Mouse (Mus musculus) 3T3-L1 (cell line): ENCODE measurements around the gene Ppp2ca.
"Not testable (repeated sequence)": the region's sequence is repeated elsewhere in the genome, so short reads cannot be mapped to it uniquely, and the experiment has no call there.

Source experiments
- DNase-seq: peaks from one replicate; pipeline ENCODE4 v3.0.0-alpha.2; 2015; ENCODE audit warnings: low read depth, low spot score

Gene Ppp2ca

DNA sequence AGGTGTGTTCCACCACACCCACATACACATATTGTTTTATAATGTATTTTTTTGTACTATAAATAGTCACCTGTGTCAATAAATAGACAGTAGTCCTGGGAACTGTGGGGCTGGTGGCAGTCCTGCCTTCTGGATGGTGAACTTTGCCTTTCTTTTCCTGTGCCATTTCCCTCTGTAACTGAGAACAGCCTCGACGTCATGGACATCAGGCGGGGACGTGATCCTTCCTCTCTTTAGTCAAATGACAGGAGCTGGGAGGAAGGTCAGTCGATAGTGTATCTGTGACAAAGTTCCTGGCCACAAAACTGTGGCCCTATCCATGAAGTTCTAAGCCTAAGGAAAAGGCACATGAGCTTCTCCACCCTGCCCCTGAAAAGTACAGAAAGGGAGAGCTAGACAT, 3.9 kb upstream of the Ppp2ca start:
- no peak for DNase-seq

GRCm38 (mm10) chr11:52097016-52097415, 1.5 kb upstream of the Ppp2ca start:
- DNase-seq, result peak; percentile 34

DNA sequence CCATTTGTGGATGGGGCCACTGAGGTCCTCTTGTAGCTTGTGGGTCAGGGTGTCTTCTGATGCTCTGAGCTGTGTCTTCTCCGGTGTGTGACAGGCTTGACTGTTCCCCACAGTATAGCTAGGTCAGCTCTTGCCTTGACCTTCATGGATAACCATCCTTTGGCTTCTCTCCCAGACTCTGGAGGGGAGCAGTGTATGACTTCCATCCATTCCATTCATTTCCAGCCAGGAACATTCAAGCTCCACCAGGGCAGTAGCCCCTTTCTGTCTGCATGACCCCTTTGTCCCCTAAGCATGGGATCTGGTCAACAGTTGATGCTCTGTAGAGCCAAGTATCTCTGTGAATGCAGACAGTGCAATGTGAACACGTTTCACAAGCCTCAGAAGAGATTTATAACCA, 885 bp upstream of the Ppp2ca start:
- DNase-seq, result no peak

- DNase-seq, result peak; percentile 47
These were observed 715 bp downstream of the Ppp2ca start for GRCm38 (mm10) chr11:52099031-52099761.

DNA sequence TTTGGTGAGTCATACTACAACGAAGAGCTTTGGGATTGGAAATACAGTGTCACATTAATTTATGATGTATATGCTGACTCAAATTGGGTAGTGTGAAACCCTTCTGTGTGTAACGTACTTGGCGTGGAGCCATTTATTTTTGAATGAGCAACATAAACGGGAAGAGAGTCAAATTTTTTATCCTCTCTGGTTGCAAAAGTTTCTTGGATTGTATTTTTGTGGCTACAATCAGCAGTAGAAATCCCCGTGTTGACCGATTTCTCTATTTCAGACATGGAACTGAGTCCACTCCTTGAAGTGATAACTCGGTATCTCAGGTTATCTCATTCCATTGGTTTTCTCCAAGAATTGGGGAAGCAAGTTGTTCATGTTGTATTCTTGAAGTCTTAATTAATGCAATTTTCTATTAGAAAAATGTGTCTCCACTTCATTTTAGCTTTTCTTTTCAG, 1.3 kb downstream of the Ppp2ca start:
- DNase-seq, result peak; percentile 76

GRCm38 (mm10) chr11:52102977-52103376, 4.5 kb downstream of the Ppp2ca start:
- DNase-seq, result no peak

- no peak for DNase-seq
These were observed 7.0 kb downstream of the Ppp2ca start for GRCm38 (mm10) chr11:52105503-52105902.

DNA sequence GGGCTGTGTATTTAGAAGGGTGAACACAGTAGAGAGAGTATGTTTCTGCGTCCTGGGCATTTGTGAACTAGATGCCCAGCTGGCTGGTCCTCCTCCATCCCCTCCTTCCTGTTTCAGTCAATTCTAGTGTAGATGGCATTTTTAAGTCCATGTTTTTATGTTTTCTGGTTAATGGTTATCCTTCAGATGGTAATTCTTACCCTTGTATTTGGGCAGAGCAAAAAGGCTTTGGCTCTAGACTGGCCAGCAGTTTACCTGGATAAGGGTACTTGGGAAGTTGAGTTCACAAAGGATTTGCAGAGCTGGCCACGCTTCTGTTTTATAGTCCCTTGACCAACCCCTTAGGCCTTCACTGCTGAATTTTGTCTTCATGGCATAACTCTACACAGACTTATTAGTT, 7.6 kb downstream of the Ppp2ca start:
- no peak for DNase-seq

DNA sequence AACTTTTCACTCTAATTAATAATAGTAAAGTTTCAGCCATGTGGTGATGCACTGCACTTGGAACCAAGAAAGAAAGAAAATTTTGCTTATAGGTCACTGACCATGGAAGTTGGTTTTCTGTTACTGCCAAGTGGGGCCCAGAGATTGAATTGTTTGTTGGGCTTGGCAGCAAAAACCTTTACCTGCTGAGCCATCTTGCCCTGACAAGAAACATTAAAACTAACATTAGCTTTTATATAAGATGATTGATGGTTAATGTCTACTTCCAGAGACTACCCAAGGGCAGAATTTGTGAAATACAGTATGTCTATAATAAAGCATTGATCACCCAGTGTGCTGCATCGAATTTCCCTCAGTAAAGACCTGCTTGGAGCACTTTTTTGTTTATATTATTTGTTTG, 8.0 kb downstream of the Ppp2ca start:
- DNase-seq, result no peak

GRCm38 (mm10) chr11:52108796-52109195, 10.3 kb downstream of the Ppp2ca start:
- DNase-seq, result no peak

GRCm38 (mm10) chr11:52109421-52109820, 10.9 kb downstream of the Ppp2ca start:
- no peak for DNase-seq

DNA sequence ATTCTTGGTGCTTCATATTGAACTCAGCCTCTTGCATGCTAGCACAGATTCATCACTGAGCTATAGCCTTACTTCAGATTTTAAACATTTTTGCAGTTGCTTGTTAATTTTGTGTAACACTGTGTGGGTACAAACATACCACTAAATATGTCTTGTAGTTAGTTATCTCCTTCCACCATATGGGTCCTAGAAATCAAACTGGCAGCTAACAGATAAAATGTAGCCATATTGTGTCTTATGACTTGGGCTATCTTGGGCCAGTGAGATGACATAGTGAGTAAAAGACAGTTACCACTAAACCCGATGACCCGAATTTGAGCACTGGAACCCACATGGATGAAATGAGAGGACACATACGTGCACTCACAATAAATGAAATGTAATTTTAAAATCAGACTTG, 17.0 kb downstream of the Ppp2ca start:
- DNase-seq, result no peak

DNA sequence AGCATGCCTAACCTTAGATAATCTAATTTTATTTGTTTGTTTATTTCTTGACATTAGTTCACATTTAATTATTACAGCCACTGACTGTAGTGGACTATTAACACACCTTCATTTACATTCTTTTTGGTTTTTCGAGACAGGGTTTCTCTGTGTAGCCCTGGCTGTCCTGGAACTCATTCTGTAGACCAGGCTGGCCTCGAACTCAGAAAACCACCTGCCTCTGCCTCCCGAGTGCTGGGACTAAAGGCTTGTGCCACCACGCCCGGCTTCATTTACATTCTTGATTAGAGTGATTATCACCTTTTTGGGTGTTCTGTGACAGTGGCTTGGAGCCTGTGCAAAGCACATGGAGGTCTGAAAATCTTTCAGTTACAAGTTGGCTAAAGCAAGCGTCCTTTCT, 17.6 kb downstream of the Ppp2ca start:
- not testable (repeated sequence) for DNase-seq

DNA sequence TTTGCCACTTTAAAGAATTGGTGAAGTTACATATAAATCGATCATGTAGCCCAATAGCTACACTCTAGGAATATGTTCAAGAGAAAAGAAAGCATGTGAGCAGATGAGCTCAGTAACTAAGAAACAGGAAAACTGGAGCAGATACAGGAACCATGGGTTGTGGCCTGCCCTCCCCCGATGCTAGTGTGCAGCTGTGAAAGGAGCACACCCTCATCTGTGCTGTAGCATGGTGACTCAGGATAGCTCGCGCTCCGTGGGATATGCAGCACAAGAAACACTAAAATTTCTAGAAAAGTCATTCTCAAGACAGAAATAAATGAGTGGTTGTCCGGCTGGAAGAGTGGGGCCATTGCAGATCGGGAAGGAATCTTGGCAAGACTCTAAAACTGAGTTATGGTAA, 18.7 kb downstream of the Ppp2ca start:
- no peak for DNase-seq

- DNase-seq, result not testable (repeated sequence)
These were observed 21.9 kb downstream of the Ppp2ca start for GRCm38 (mm10) chr11:52120415-52120814.

GRCm38 (mm10) chr11:52122045-52122444, 23.6 kb downstream of the Ppp2ca start:
- DNase-seq, result no peak

DNA sequence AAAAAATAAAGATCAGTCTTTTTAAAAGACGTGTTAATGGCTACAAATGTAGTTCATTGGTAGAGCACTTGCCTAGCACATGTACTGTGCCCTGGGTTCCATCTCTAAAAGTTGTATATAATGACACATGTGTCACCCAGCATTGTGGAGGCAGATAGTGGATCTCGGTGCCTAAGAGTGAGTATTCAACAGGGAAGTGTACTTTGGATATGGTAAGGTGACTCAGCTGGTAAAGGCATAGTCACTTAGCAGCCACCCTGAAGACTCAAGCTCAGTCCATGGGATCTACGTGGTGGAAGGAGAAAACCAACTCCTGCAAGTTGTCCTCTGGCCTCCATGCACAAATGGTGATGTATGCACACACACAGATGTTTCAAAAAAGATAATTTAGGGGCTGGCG, 26.0 kb downstream of the Ppp2ca start:
- DNase-seq, result no peak

- no peak for DNase-seq
These were observed 28.7 kb downstream of the Ppp2ca start for GRCm38 (mm10) chr11:52127169-52127568.

DNA sequence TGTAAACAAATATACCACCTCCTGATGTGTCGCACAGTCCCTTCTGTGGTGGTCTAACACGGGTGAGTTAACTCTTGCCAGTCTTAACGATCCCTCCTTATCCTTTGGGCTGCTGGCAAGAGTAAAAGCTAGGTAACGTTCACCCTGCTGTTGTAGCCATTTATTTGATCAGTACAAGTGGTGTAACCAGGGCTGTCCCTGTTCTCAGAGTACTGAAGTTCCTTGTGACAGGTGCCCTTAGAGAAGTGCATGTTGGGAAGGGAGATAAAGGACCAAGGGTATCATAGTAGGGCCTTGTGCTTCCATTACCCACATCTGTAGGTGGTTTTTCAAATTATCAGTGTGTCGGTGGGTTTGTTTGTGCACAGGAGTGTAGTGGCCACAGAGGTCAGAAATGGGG, 29.3 kb downstream of the Ppp2ca start:
- no peak for DNase-seq

- peak; percentile 23 for DNase-seq
These were observed 30.0 kb downstream of the Ppp2ca start for GRCm38 (mm10) chr11:52128316-52129061.

DNA sequence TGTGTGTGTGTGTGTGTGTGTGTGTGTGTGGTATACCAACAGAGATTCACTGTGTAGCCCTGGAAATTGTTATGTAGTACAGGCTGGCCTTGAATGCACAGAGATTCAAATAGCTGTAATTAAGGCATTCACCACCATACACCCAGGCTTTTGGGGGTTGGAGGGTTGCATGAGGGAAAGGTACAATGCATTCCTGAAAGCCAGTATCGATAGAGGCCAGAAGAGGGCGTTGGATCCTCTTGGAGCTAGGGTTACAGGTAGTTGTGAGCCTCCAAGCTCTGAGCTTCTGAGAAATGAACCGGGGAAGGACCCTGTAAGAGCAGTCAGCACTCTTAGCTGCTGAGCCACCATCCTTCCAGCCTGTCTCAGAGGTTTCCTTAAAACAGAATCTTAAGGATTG, 30.7 kb downstream of the Ppp2ca start:
- peak; percentile 39 for DNase-seq

DNA sequence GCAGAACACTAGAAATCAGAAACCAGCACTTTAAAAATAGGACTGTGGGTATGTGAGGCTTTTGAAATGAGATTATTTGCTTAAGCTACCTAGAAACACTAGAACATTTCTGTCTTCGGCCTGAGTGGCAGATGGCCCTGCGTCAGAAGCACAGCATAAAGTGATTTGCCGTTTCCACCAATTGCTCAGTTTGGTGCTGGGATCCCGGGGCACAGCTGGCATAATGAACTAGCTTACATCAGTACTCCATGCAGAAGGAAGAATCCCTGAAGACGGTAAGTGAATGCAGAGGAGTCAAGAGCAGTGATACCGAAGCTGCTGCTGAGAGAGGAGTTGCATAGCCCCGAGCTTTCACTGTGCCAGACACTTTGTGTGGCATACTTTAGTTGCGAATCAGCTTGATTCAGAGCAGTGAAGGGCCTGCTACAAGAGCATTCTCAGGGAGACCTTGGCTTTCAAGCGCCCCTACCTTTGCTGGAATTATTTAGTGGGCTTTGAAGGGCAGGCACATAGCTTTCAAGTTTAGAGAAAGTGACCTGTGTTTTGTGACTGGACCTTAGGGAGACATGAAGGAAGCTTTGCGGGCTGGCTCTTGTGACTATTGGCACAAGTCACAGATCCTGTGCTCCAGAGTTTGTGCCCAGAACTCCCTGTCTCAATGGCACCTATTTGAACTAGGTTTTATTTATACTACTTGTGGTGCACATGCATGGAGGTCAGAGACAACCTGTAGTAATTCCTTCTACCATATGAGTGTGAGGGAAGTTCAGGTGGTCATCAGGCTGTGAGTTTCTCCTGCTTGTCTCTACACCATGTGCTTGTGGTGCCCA, 31.4 kb downstream of the Ppp2ca start:
- DNase-seq, result peak; percentile 72
